ENCODE assay signal across 29 mouse cellular contexts in genomic region chr15:81267416-81267815, GRCm38 (mm10). TPM values are rescaled to one million over a fixed set of nuclear protein-coding genes. Genes with fewer than 3 reads are reported as not detected.
"Had no signal": no experiment of that assay in that cellular context is flagged by ENCODE, and none has a peak within 500 bp of the region (broad histone marks: within the 10 kb centered on the region; RNA-seq: fewer than 3 reads in every experiment).

No protein-coding gene starts in this region.

- H3K4me3 ChIP-seq: gastrocnemius, adult 2 months; heart, embryonic 10.5 days; heart, embryonic 12.5 days; hindbrain, embryonic 10.5 days; hindbrain, embryonic 12.5 days; intestine, embryonic 15.5 days; left cerebral cortex, adult 2 months; limb, embryonic 10.5 days; limb, embryonic 12.5 days had no signal

- DNase-seq: gastrocnemius, adult 2 months; gastrocnemius, postnatal 10 days; gastrocnemius, postnatal 25 days; heart, adult 18-20 months; heart, postnatal 10 days; heart, postnatal 4 days; kidney, adult 18-20 months; kidney, adult 8-10 months; kidney, postnatal 10 days; kidney, postnatal 25 days; kidney, postnatal 4 days; liver had no signal

- H3K27ac ChIP-seq: gastrocnemius, adult 2 months; heart, embryonic 10.5 days; hindbrain, embryonic 10.5 days; hindbrain, embryonic 12.5 days; hindbrain, embryonic 14.5 days; intestine, embryonic 15.5 days; left cerebral cortex, adult 2 months; limb, embryonic 10.5 days; limb, embryonic 12.5 days had no signal

- H3K9me3 ChIP-seq: heart, embryonic 10.5 days; hindbrain, embryonic 12.5 days; intestine, embryonic 15.5 days; limb, embryonic 10.5 days; limb, embryonic 12.5 days had no signal

- ATAC-seq: hindbrain, embryonic 16.5 days; inflammation-experienced regulatory T-cells, adult 6 months; intestine, embryonic 15.5 days; intestine, postnatal 0 days had no signal

- H3K4me2 ChIP-seq: heart, embryonic 12.5 days; hindbrain, embryonic 12.5 days; hindbrain, embryonic 14.5 days; intestine, embryonic 15.5 days; limb, embryonic 12.5 days; liver, embryonic 11.5 days had no signal

- H3K27me3 ChIP-seq: hindbrain, embryonic 12.5 days; intestine, embryonic 15.5 days had no signal

- H3K9ac ChIP-seq: heart, embryonic 12.5 days; hindbrain, embryonic 12.5 days; hindbrain, embryonic 14.5 days; intestine, embryonic 15.5 days; limb, embryonic 12.5 days had no signal

- H3K36me3 ChIP-seq: heart, embryonic 10.5 days; heart, embryonic 12.5 days; hindbrain, embryonic 10.5 days; hindbrain, embryonic 12.5 days; intestine, embryonic 15.5 days; limb, embryonic 10.5 days; limb, embryonic 12.5 days had no signal

RNA-seq across cellular contexts. Expression of gene Mchr1, which starts 32.1 kb away (rescaled TPM):
- total RNA-seq: granulocyte monocyte progenitor cell, adult 5-6 weeks; heart, adult 18-20 months; heart, adult 8-10 months; heart, postnatal 10 days; heart, postnatal 25 days; heart, postnatal 4 days had no signal
- polyA plus RNA-seq: heart, embryonic 12.5 days; heart, embryonic 14.5 days; inflammation-experienced regulatory T-cells, adult 6 months had no signal
